Mouse (Mus musculus) MEL (cell line): ENCODE results near the gene Pecam1. TPM values are rescaled to one million over a fixed set of nuclear protein-coding genes. Genes with fewer than 3 reads are reported as not detected.

Experiments
- DNase-seq: peaks from one replicate; pipeline ENCODE4 v3.0.0; 2011; ENCODE audit warnings: low read depth, low spot score
- H3K27ac ChIP-seq: 2 replicates; pipeline ENCODE4 v1.5.1; 2012; ENCODE audit warnings: low read depth, mild to moderate bottlenecking, control low read depth, low read length, moderate library complexity; ENCODE audit not compliant: control insufficient read depth
- H3K27me3 ChIP-seq, 2 experiments: fragments of 150-350 bp in 1 of 2; sonication (generic) in 1 of 2; 2 replicates each; pipeline ENCODE4 v1.6.1; 2012; ENCODE audit warnings: low read length in 2 of 2, mild to moderate bottlenecking in 2 of 2, improper control_type of control experiment in 1 of 2, moderate library complexity in 1 of 2; ENCODE audit not compliant: insufficient read depth in 2 of 2, control insufficient read depth in 1 of 2
- H3K36me3 ChIP-seq, 2 experiments: 2 replicates each; pipeline ENCODE4 v1.6.1; 2012 to 2014; ENCODE audit warnings: low read length in 2 of 2, improper control_type of control experiment in 1 of 2, inconsistent platforms in 1 of 2, mild to moderate bottlenecking in 1 of 2; ENCODE audit not compliant: insufficient read depth in 2 of 2, control insufficient read depth in 1 of 2
- H3K4me1 ChIP-seq, 2 experiments: fragments of 150-350 bp in 1 of 2; sonication (generic) in 1 of 2; 2 replicates each; pipeline ENCODE4 v1.6.1; 2012; ENCODE audit warnings: low read length in 2 of 2, improper control_type of control experiment in 1 of 2, mild to moderate bottlenecking in 1 of 2; ENCODE audit not compliant: insufficient read depth in 2 of 2, control insufficient read depth in 1 of 2
- H3K4me3 ChIP-seq, 2 experiments: fragments of 150-350 bp in 1 of 2; sonication (generic) in 1 of 2; 2 replicates each; pipeline ENCODE4 v1.5.1; 2012; ENCODE audit warnings: low read depth in 2 of 2, low read length in 2 of 2, mild to moderate bottlenecking in 2 of 2, moderate library complexity in 2 of 2, control low read depth in 1 of 2, improper control_type of control experiment in 1 of 2; ENCODE audit not compliant: control insufficient read depth in 1 of 2, insufficient read depth in 1 of 2
- H3K79me2 ChIP-seq: 2 replicates; pipeline ENCODE4 v1.6.1; 2012; ENCODE audit warnings: mild to moderate bottlenecking, low read length, moderate library complexity; ENCODE audit not compliant: control insufficient read depth, poor library complexity, insufficient read depth
- H3K9ac ChIP-seq: 2 replicates; pipeline ENCODE4 v1.6.1; 2012; ENCODE audit warnings: low read depth, mild to moderate bottlenecking, control low read depth, low read length, moderate library complexity; ENCODE audit not compliant: control insufficient read depth, poor library complexity, severe bottlenecking
- H3K9me3 ChIP-seq: fragments of 150-350 bp; sonication (generic); replicated peaks from 2 replicates; pipeline ENCODE4 v1.6.1; 2012; ENCODE audit warnings: mild to moderate bottlenecking, low read length, improper control_type of control experiment, moderate library complexity; ENCODE audit not compliant: insufficient read depth
- BHLHE40 ChIP-seq: IDR thresholded peaks from 2 replicates; pipeline ENCODE4 v1.6.1; 2012; ENCODE audit warnings: low read depth, mild to moderate bottlenecking, inconsistent platforms, low read length, improper control_type of control experiment, borderline replicate concordance
- CHD1 ChIP-seq: IDR thresholded peaks from 2 replicates; pipeline ENCODE4 v1.6.1; 2012; ENCODE audit warnings: low read depth, mild to moderate bottlenecking, inconsistent platforms, low read length, improper control_type of control experiment
- CHD2 ChIP-seq: IDR thresholded peaks from 2 replicates; pipeline ENCODE4 v1.6.1; 2011; ENCODE audit warnings: low read length, improper control_type of control experiment
- ELF1 ChIP-seq: IDR thresholded peaks from 2 replicates; pipeline ENCODE4 v1.6.1; 2014; ENCODE audit warnings: low read depth, mild to moderate bottlenecking, inconsistent platforms, low read length, improper control_type of control experiment, moderate library complexity
- GABPA ChIP-seq: IDR thresholded peaks from 2 replicates; pipeline ENCODE4 v1.6.1; 2012; ENCODE audit warnings: low read depth, mild to moderate bottlenecking, inconsistent platforms, low read length, improper control_type of control experiment, moderate library complexity
- GATA1 ChIP-seq: IDR thresholded peaks from 2 replicates; pipeline ENCODE4 v1.6.1; 2011; ENCODE audit warnings: low read depth, low read length, improper control_type of control experiment
- KAT2A ChIP-seq: conservative IDR thresholded peaks from 2 replicates; pipeline ENCODE4 v1.6.1; 2012; ENCODE audit warnings: low read depth, low read length, improper control_type of control experiment, inconsistent platforms
- MAX ChIP-seq: IDR thresholded peaks from 2 replicates; pipeline ENCODE4 v1.6.1; 2011; ENCODE audit warnings: low read length, improper control_type of control experiment
- MXI1 ChIP-seq: IDR thresholded peaks from 2 replicates; pipeline ENCODE4 v1.6.1; 2011; ENCODE audit warnings: mild to moderate bottlenecking, low read depth, low read length, improper control_type of control experiment
- MYB ChIP-seq: IDR thresholded peaks from 2 replicates; pipeline ENCODE4 v1.6.1; 2011; ENCODE audit warnings: mild to moderate bottlenecking, low read depth, low read length, improper control_type of control experiment
- POLR2A ChIP-seq, 2 experiments: IDR thresholded peaks; 2 replicates each; pipeline ENCODE4 v1.6.1; 2011 to 2012; ENCODE audit warnings: low read length in 2 of 2, mild to moderate bottlenecking in 2 of 2, control low read depth in 1 of 2, improper control_type of control experiment in 1 of 2, low read depth in 1 of 2, moderate library complexity in 1 of 2; ENCODE audit not compliant: control insufficient read depth in 1 of 2, insufficient read depth in 1 of 2, poor library complexity in 1 of 2
- RAD21 ChIP-seq: IDR thresholded peaks from 2 replicates; pipeline ENCODE4 v1.6.1; 2011; ENCODE audit warnings: mild to moderate bottlenecking, low read depth, low read length, improper control_type of control experiment
- RCOR1 ChIP-seq: IDR thresholded peaks from 2 replicates; pipeline ENCODE4 v1.6.1; 2012; ENCODE audit warnings: low read depth, mild to moderate bottlenecking, inconsistent platforms, low read length, improper control_type of control experiment
- SIN3A ChIP-seq: IDR thresholded peaks from 2 replicates; pipeline ENCODE4 v1.6.1; 2012; ENCODE audit warnings: low read length, improper control_type of control experiment, inconsistent platforms
- SMC3 ChIP-seq: IDR thresholded peaks from 2 replicates; pipeline ENCODE4 v1.6.1; 2011; ENCODE audit warnings: low read depth, low read length, improper control_type of control experiment
- TBP ChIP-seq: IDR thresholded peaks from 2 replicates; pipeline ENCODE4 v1.8.0; 2011; ENCODE audit warnings: low read depth, low read length, improper control_type of control experiment
- TCF12 ChIP-seq: IDR thresholded peaks from 2 replicates; pipeline ENCODE4 v1.6.1; 2014; ENCODE audit warnings: low read depth, mild to moderate bottlenecking, inconsistent platforms, low read length, improper control_type of control experiment, moderate library complexity
- ZKSCAN1 ChIP-seq: IDR thresholded peaks from 2 replicates; pipeline ENCODE4 v1.6.1; 2012; ENCODE audit warnings: low read depth, mild to moderate bottlenecking, inconsistent platforms, low read length, improper control_type of control experiment, moderate library complexity
- ZNF384 ChIP-seq: IDR thresholded peaks from 2 replicates; pipeline ENCODE4 v1.6.1; 2012; ENCODE audit warnings: low read depth, mild to moderate bottlenecking, inconsistent platforms, low read length, improper control_type of control experiment
- polyA plus RNA-seq, 2 experiments: library from polyadenylated mRNA; stranded (reverse) in 1 of 2; unstranded in 1 of 2; fragments of >175 nt in 1 of 2; fragments of >200 nt in 1 of 2; gene quantifications; 2 replicates each; pipeline versions ENCODE4 v1.2.1 to v1.2.4; 2012; ENCODE audit warnings: low replicate concordance in 2 of 2, low read depth in 1 of 2; ENCODE audit not compliant: insufficient read length in 2 of 2, insufficient read depth in 1 of 2, missing spikeins in 1 of 2
- total RNA-seq: library from RNA; depleted of rRNA; stranded (reverse); fragments of 300-350 nt; gene quantifications from 2 replicates; pipeline ENCODE4 v1.2.3, GENCODE M21; 2012

Pecam1 gene
- total and polyA plus RNA-seq, 3 experiments: 0.12 to 0.14 TPM; not detected in 1

DNA sequence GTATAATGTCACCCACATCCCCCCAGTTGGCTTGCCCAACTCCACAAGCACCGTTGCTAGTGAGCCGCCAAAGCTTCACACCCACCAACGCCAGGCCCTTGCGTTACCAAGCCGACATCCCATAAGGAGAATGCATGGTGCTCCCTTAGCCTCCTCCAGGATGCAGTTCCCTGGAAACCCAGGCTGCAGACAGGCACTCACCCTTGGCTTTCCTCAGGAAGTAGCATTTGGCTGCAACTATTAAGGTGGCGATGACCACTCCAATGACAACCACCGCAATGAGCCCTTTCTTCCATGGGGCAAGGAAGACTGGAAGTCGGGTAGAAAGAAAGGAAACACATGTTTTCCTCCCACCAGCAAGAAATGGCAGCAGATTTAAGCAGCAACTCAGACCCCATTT is 66.4 kb downstream of the Pecam1 start:
- no peaks in the 10 kb centered on the region for H3K79me2 ChIP-seq
- H3K4me1 ChIP-seq: no peaks in the 10 kb centered on the region
- H3K27ac ChIP-seq: no peak overlapping the region
- no peak for TF ChIP-seq POLR2A (IDR thresholded peaks at IDR 0.05; ENCODE audit: control insufficient read depth in 1 of 2, insufficient read depth in 1 of 2, low read depth in 1 of 2, low read length in 2 of 2, poor library complexity in 1 of 2)
- no peak for TF ChIP-seq BHLHE40
- no peak for TF ChIP-seq GABPA
- TF ChIP-seq MXI1: no peak
- TF ChIP-seq ZKSCAN1: no peak
- TF ChIP-seq RAD21: no peak
- no peak for TF ChIP-seq KAT2A
- no peak for TF ChIP-seq MYB
- no peak for TF ChIP-seq SMC3
- no peak for TF ChIP-seq TBP
- TF ChIP-seq GATA1: no peak
- no peak for TF ChIP-seq SIN3A
- no peaks in the 10 kb centered on the region for H3K9me3 ChIP-seq
- H3K27me3 ChIP-seq: peaks cover 0 to 5% of the 10 kb centered on the region in 2 experiments; a peak in 2 of 4 replicates
- no peak for DNase-seq
- H3K36me3 ChIP-seq: no peaks in the 10 kb centered on the region
- no peak overlapping the region for H3K9ac ChIP-seq
- H3K4me3 ChIP-seq: no peak overlapping the region

DNA sequence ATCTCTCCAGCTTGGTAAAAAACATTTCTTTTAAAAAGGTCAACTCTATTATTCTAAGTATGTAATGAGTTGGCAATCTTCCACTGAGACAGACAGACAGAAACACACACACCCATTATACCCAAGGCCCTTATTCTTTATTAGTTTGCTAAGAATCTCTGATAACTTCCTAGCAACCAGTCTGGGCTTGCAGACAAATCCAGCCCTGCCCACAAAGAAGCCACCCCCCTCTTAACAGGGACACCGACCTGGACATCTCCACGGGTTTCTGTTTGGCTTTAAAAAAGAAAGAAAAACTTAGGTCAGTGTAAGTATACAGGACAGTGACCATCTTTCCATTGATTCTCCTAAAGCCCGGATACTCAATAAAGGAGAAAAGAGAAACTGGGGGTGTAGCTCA is 67.1 kb downstream of the Pecam1 start:
- no peak overlapping the region for H3K4me3 ChIP-seq
- H3K36me3 ChIP-seq: no peaks in the 10 kb centered on the region
- no peak for TF ChIP-seq CHD1
- no peak for TF ChIP-seq MYB
- no peak for TF ChIP-seq ZNF384
- TF ChIP-seq ELF1: no peak
- TF ChIP-seq GATA1: no peak
- no peak for TF ChIP-seq RCOR1
- TF ChIP-seq MAX: no peak
- TF ChIP-seq GABPA: no peak
- no peak for TF ChIP-seq CHD2
- TF ChIP-seq TCF12: no peak

More for the DNA sequence above, 67.1 kb downstream of the Pecam1 start:
- H3K27me3 ChIP-seq: peaks cover 0 to 5% of the 10 kb centered on the region in 2 experiments; a peak in 2 of 4 replicates
- no peaks in the 10 kb centered on the region for H3K4me1 ChIP-seq
- no peak overlapping the region for H3K9ac ChIP-seq
- no peak overlapping the region for H3K27ac ChIP-seq
- no peak for DNase-seq
- H3K9me3 ChIP-seq: no peaks in the 10 kb centered on the region
- H3K79me2 ChIP-seq: no peaks in the 10 kb centered on the region
